In genomic region chr11:83796112-83796511, GRCm38 (mm10) we compare ENCODE assay signal across 16 mouse cellular contexts. TPM values are rescaled to one million over a fixed set of nuclear protein-coding genes. Genes with fewer than 3 reads are reported as not detected.
A peak's percentile ranks its signal among the peaks of the same experiment; 100 is the strongest.
DNase-seq lines count a peak whose midpoint lies in the region; ATAC-seq and TF ChIP-seq lines count a peak whose summit lies in the region.
"Had no signal": no experiment of that assay in that cellular context is flagged by ENCODE, and none has a peak within 500 bp of the region (broad histone marks: within the 10 kb centered on the region; RNA-seq: fewer than 3 reads in every experiment).

No protein-coding gene starts in this region.

- no peaks in the 10 kb centered on the region for H3K36me3 ChIP-seq in hindbrain, postnatal 0 days (ENCODE audit: insufficient read depth, low read length)
- H3K36me3 ChIP-seq in hindbrain, embryonic 16.5 days (ENCODE audit: control insufficient read depth, insufficient read depth, low read length), result no peaks in the 10 kb centered on the region
- H3K36me3 ChIP-seq in midbrain, embryonic 11.5 days (ENCODE audit: control insufficient read depth, insufficient read depth, low read length), result no peaks in the 10 kb centered on the region
- no peaks in the 10 kb centered on the region for H3K36me3 ChIP-seq in midbrain, embryonic 16.5 days (ENCODE audit: control insufficient read depth, insufficient read depth, low read length)
- H3K36me3 ChIP-seq: G1E; limb, embryonic 12.5 days had no signal

- 58% methylated on average over 6 of the region's 6 CpGs for WGBS in hindbrain, postnatal 0 days
- 67% methylated on average over 6 of the region's 6 CpGs for WGBS in hindbrain, embryonic 16.5 days
- 81% methylated on average over 6 of the region's 6 CpGs for WGBS in midbrain, embryonic 11.5 days
- WGBS in midbrain, embryonic 16.5 days, result 62% methylated on average over 6 of the region's 6 CpGs

- TF ChIP-seq CTCF in hindbrain, postnatal 0 days (IDR thresholded peaks at IDR 0.05; ENCODE audit: low read depth), result no peak

- peak; percentile 23 for DNase-seq in hindbrain, postnatal 0 days (ENCODE audit: low spot score)
- peak; percentile 54 for DNase-seq in midbrain, embryonic 11.5 days (ENCODE audit: low spot score, missing footprints)
- DNase-seq in brain, embryonic 18.5 days (ENCODE audit: low read depth, low spot score), result peak; percentile 22
- DNase-seq in kidney, postnatal 25 days, result peak; percentile 39 to 40
- no peak for DNase-seq in liver
- DNase-seq: cerebellum, adult 9-10 months; heart, postnatal 14 days; layer of hippocampus, adult 9-11 months; thymus, adult 18-20 months had no signal

- H3K4me3 ChIP-seq in hindbrain, postnatal 0 days (ENCODE audit: low read length), result no peak overlapping the region
- H3K4me3 ChIP-seq in hindbrain, embryonic 16.5 days (ENCODE audit: low read length), result no peak overlapping the region
- no peak overlapping the region for H3K4me3 ChIP-seq in midbrain, embryonic 11.5 days (ENCODE audit: low read depth, low read length)
- no peak overlapping the region for H3K4me3 ChIP-seq in midbrain, embryonic 16.5 days (ENCODE audit: low read depth, low read length)
- H3K4me3 ChIP-seq: limb, embryonic 12.5 days; myocyte had no signal

- no peak overlapping the region for H3K4me2 ChIP-seq in hindbrain, postnatal 0 days (ENCODE audit: low read depth, low read length)
- no peak overlapping the region for H3K4me2 ChIP-seq in hindbrain, embryonic 16.5 days (ENCODE audit: low read length)
- no peak overlapping the region for H3K4me2 ChIP-seq in midbrain, embryonic 11.5 days
- no peak overlapping the region for H3K4me2 ChIP-seq in midbrain, embryonic 16.5 days (ENCODE audit: low read length)
- H3K4me2 ChIP-seq: limb, embryonic 12.5 days had no signal

- H3K9ac ChIP-seq in hindbrain, postnatal 0 days (replicated peaks; ENCODE audit: low read length), result no peak overlapping the region
- H3K9ac ChIP-seq in hindbrain, embryonic 16.5 days (ENCODE audit: low read depth, low read length), result no peak overlapping the region
- no peak overlapping the region for H3K9ac ChIP-seq in midbrain, embryonic 11.5 days (ENCODE audit: low read length)
- no peak overlapping the region for H3K9ac ChIP-seq in midbrain, embryonic 16.5 days (ENCODE audit: low read depth, low read length)
- H3K9ac ChIP-seq: limb, embryonic 12.5 days had no signal

- H3K27ac ChIP-seq in hindbrain, postnatal 0 days, result no peak overlapping the region
- no peak overlapping the region for H3K27ac ChIP-seq in hindbrain, embryonic 16.5 days (ENCODE audit: low read depth, low read length)
- H3K27ac ChIP-seq in midbrain, embryonic 11.5 days (ENCODE audit: low read depth, low read length), result no peak overlapping the region
- no peak overlapping the region for H3K27ac ChIP-seq in midbrain, embryonic 16.5 days (ENCODE audit: low read length)
- H3K27ac ChIP-seq: limb, embryonic 12.5 days had no signal

- no peak for ATAC-seq in hindbrain, postnatal 0 days
- no peak for ATAC-seq in hindbrain, embryonic 16.5 days
- no peak for ATAC-seq in midbrain, embryonic 11.5 days (ENCODE audit: low FRiP score)
- no peak for ATAC-seq in midbrain, embryonic 16.5 days

- H3K4me1 ChIP-seq in hindbrain, postnatal 0 days (ENCODE audit: insufficient read depth, low read length), result no peaks in the 10 kb centered on the region
- no peaks in the 10 kb centered on the region for H3K4me1 ChIP-seq in hindbrain, embryonic 16.5 days (ENCODE audit: control insufficient read depth, insufficient read depth, low read depth, low read length)
- no peaks in the 10 kb centered on the region for H3K4me1 ChIP-seq in midbrain, embryonic 11.5 days (ENCODE audit: control insufficient read depth, insufficient read depth, low read length)
- H3K4me1 ChIP-seq in midbrain, embryonic 16.5 days (ENCODE audit: control insufficient read depth, insufficient read depth, low read length), result no peaks in the 10 kb centered on the region; the same call in 1 of the 2 replicates
- H3K4me1 ChIP-seq: limb, embryonic 12.5 days had no signal

- no peaks in the 10 kb centered on the region for H3K9me3 ChIP-seq in hindbrain, postnatal 0 days (ENCODE audit: low read length)
- H3K9me3 ChIP-seq in hindbrain, embryonic 16.5 days (ENCODE audit: control insufficient read depth, low read length), result no peaks in the 10 kb centered on the region
- H3K9me3 ChIP-seq in midbrain, embryonic 11.5 days (ENCODE audit: control insufficient read depth, low read length), result no peaks in the 10 kb centered on the region
- H3K9me3 ChIP-seq in midbrain, embryonic 16.5 days (replicated peaks; ENCODE audit: control insufficient read depth, low read length, poor library complexity, severe bottlenecking), result no peaks in the 10 kb centered on the region
- H3K9me3 ChIP-seq: G1E; limb, embryonic 12.5 days had no signal

- no peaks in the 10 kb centered on the region for H3K27me3 ChIP-seq in hindbrain, postnatal 0 days (ENCODE audit: insufficient read depth, low read length)
- no peaks in the 10 kb centered on the region for H3K27me3 ChIP-seq in hindbrain, embryonic 16.5 days (replicated peaks; ENCODE audit: control insufficient read depth, insufficient read depth, low read length)
- no peaks in the 10 kb centered on the region for H3K27me3 ChIP-seq in midbrain, embryonic 11.5 days (ENCODE audit: control insufficient read depth, insufficient read depth, low read length)
- H3K27me3 ChIP-seq in midbrain, embryonic 16.5 days (ENCODE audit: control insufficient read depth, insufficient read depth, low read depth, low read length), result no peaks in the 10 kb centered on the region; the same call in 1 of the 2 replicates
- H3K27me3 ChIP-seq: limb, embryonic 12.5 days had no signal

RNA-seq across cellular contexts. Expression of gene Heatr6, which starts 42.6 kb away (rescaled TPM):
- 24.6 and 28.5 TPM in 2 replicates for total RNA-seq in hindbrain, postnatal 0 days (2014; rRNA removed)
- 25.8 and 26.2 TPM in 2 replicates for polyA plus RNA-seq in hindbrain, postnatal 0 days (2015; fragmentation: Nextera tagmentation; extraction: Ambion mirVana)
- polyA plus RNA-seq in hindbrain, embryonic 16.5 days (2015; fragmentation: Nextera tagmentation; extraction: Ambion mirVana), result 26.6 and 29.6 TPM in 2 replicates
- 30.1 and 31.9 TPM in 2 replicates for polyA plus RNA-seq in midbrain, embryonic 11.5 days (2014; fragmentation: Nextera tagmentation; extraction: Ambion mirVana)
- 32.2 and 37.6 TPM in 2 replicates for polyA plus RNA-seq in midbrain, embryonic 16.5 days (2015; fragmentation: Nextera tagmentation; extraction: Ambion mirVana)

RNA-seq across cellular contexts. Expression of gene Wfdc21, which starts 49.4 kb away (rescaled TPM):
- not detected in 2 replicates for total RNA-seq in hindbrain, postnatal 0 days (2014; rRNA removed)
- polyA plus RNA-seq in hindbrain, postnatal 0 days (2015; fragmentation: Nextera tagmentation; extraction: Ambion mirVana), result 0.78 TPM in 1 of 2 replicates, not detected in the other
- 0.42 TPM in 1 of 2 replicates, not detected in the other for polyA plus RNA-seq in hindbrain, embryonic 16.5 days (2015; fragmentation: Nextera tagmentation; extraction: Ambion mirVana)
- not detected in 2 replicates for polyA plus RNA-seq in midbrain, embryonic 11.5 days (2014; fragmentation: Nextera tagmentation; extraction: Ambion mirVana)
- not detected in 2 replicates for polyA plus RNA-seq in midbrain, embryonic 16.5 days (2015; fragmentation: Nextera tagmentation; extraction: Ambion mirVana)
- total RNA-seq: G1E had no signal
- polyA plus RNA-seq: G1E; limb, embryonic 12.5 days; myocyte had no signal

RNA-seq across cellular contexts. Expression of gene Hnf1b, which starts 53.8 kb away (rescaled TPM):
- total RNA-seq in hindbrain, postnatal 0 days (2014; rRNA removed), result not detected in 2 replicates
- polyA plus RNA-seq in hindbrain, postnatal 0 days (2015; fragmentation: Nextera tagmentation; extraction: Ambion mirVana), result 0.30 and 0.40 TPM in 2 replicates
- 0.25 and 0.33 TPM in 2 replicates for polyA plus RNA-seq in hindbrain, embryonic 16.5 days (2015; fragmentation: Nextera tagmentation; extraction: Ambion mirVana)
- polyA plus RNA-seq in midbrain, embryonic 11.5 days (2014; fragmentation: Nextera tagmentation; extraction: Ambion mirVana), result not detected in 2 replicates
- polyA plus RNA-seq in midbrain, embryonic 16.5 days (2015; fragmentation: Nextera tagmentation; extraction: Ambion mirVana), result 0.13 TPM in 1 of 2 replicates, not detected in the other
- total RNA-seq: gastrocnemius, adult 8-10 months; heart, adult 8-10 months; heart, postnatal 14 days had no signal
- polyA plus RNA-seq: G1E; limb, embryonic 12.5 days; myocyte had no signal
